Mouse (Mus musculus) MEL (cell line): ENCODE results near the gene Yipf3. TPM values are rescaled to one million over a fixed set of nuclear protein-coding genes. Genes with fewer than 3 reads are reported as not detected.

Source experiments
- DNase-seq: peaks from one replicate; pipeline ENCODE4 v3.0.0; 2011; ENCODE audit warnings: low read depth, low spot score
- H3K27ac ChIP-seq: 2 replicates; pipeline ENCODE4 v1.5.1; 2012; ENCODE audit warnings: low read depth, mild to moderate bottlenecking, control low read depth, low read length, moderate library complexity; ENCODE audit not compliant: control insufficient read depth
- H3K27me3 ChIP-seq, 2 experiments: fragments of 150-350 bp in 1 of 2; sonication (generic) in 1 of 2; 2 replicates each; pipeline ENCODE4 v1.6.1; 2012; ENCODE audit warnings: low read length in 2 of 2, mild to moderate bottlenecking in 2 of 2, improper control_type of control experiment in 1 of 2, moderate library complexity in 1 of 2; ENCODE audit not compliant: insufficient read depth in 2 of 2, control insufficient read depth in 1 of 2
- H3K36me3 ChIP-seq, 2 experiments: 2 replicates each; pipeline ENCODE4 v1.6.1; 2012 to 2014; ENCODE audit warnings: low read length in 2 of 2, improper control_type of control experiment in 1 of 2, inconsistent platforms in 1 of 2, mild to moderate bottlenecking in 1 of 2; ENCODE audit not compliant: insufficient read depth in 2 of 2, control insufficient read depth in 1 of 2
- H3K4me1 ChIP-seq, 2 experiments: fragments of 150-350 bp in 1 of 2; sonication (generic) in 1 of 2; 2 replicates each; pipeline ENCODE4 v1.6.1; 2012; ENCODE audit warnings: low read length in 2 of 2, improper control_type of control experiment in 1 of 2, mild to moderate bottlenecking in 1 of 2; ENCODE audit not compliant: insufficient read depth in 2 of 2, control insufficient read depth in 1 of 2
- H3K4me3 ChIP-seq, 2 experiments: fragments of 150-350 bp in 1 of 2; sonication (generic) in 1 of 2; 2 replicates each; pipeline ENCODE4 v1.5.1; 2012; ENCODE audit warnings: low read depth in 2 of 2, low read length in 2 of 2, mild to moderate bottlenecking in 2 of 2, moderate library complexity in 2 of 2, control low read depth in 1 of 2, improper control_type of control experiment in 1 of 2; ENCODE audit not compliant: control insufficient read depth in 1 of 2, insufficient read depth in 1 of 2
- H3K79me2 ChIP-seq: 2 replicates; pipeline ENCODE4 v1.6.1; 2012; ENCODE audit warnings: mild to moderate bottlenecking, low read length, moderate library complexity; ENCODE audit not compliant: control insufficient read depth, poor library complexity, insufficient read depth
- H3K9ac ChIP-seq: 2 replicates; pipeline ENCODE4 v1.6.1; 2012; ENCODE audit warnings: low read depth, mild to moderate bottlenecking, control low read depth, low read length, moderate library complexity; ENCODE audit not compliant: control insufficient read depth, poor library complexity, severe bottlenecking
- H3K9me3 ChIP-seq: fragments of 150-350 bp; sonication (generic); replicated peaks from 2 replicates; pipeline ENCODE4 v1.6.1; 2012; ENCODE audit warnings: mild to moderate bottlenecking, low read length, improper control_type of control experiment, moderate library complexity; ENCODE audit not compliant: insufficient read depth
- CTCF ChIP-seq, 3 experiments: IDR thresholded peaks in 2 of 3; conservative IDR thresholded peaks in 1 of 3; 2 replicates each; pipeline ENCODE4 v1.5.1; 2011 to 2012; ENCODE audit warnings: low read length in 3 of 3, low read depth in 2 of 3, mild to moderate bottlenecking in 2 of 3, improper control_type of control experiment in 1 of 3, inconsistent platforms in 1 of 3, mixed read lengths in 1 of 3, moderate library complexity in 1 of 3; ENCODE audit not compliant: control insufficient read depth in 1 of 3, insufficient read depth in 1 of 3, poor library complexity in 1 of 3, severe bottlenecking in 1 of 3
- E2F4 ChIP-seq: IDR thresholded peaks from 2 replicates; pipeline ENCODE4 v1.6.1; 2011; ENCODE audit warnings: low read depth, low read length, improper control_type of control experiment, borderline replicate concordance
- ELF1 ChIP-seq: IDR thresholded peaks from 2 replicates; pipeline ENCODE4 v1.6.1; 2014; ENCODE audit warnings: low read depth, mild to moderate bottlenecking, inconsistent platforms, low read length, improper control_type of control experiment, moderate library complexity
- EP300 ChIP-seq, 2 experiments: IDR thresholded peaks; 2 replicates each; pipeline ENCODE4 v1.6.1; 2011; ENCODE audit warnings: improper control_type of control experiment in 2 of 2, low read length in 2 of 2, low read depth in 1 of 2, mild to moderate bottlenecking in 1 of 2
- GABPA ChIP-seq: IDR thresholded peaks from 2 replicates; pipeline ENCODE4 v1.6.1; 2012; ENCODE audit warnings: low read depth, mild to moderate bottlenecking, inconsistent platforms, low read length, improper control_type of control experiment, moderate library complexity
- GATA1 ChIP-seq: IDR thresholded peaks from 2 replicates; pipeline ENCODE4 v1.6.1; 2011; ENCODE audit warnings: low read depth, low read length, improper control_type of control experiment
- HCFC1 ChIP-seq: IDR thresholded peaks from 2 replicates; pipeline ENCODE4 v1.6.1; 2012; ENCODE audit warnings: low read depth, mild to moderate bottlenecking, inconsistent platforms, low read length, improper control_type of control experiment, moderate library complexity
- MAFK ChIP-seq: IDR thresholded peaks from 2 replicates; pipeline ENCODE4 v1.6.1; 2011; ENCODE audit warnings: low read depth, mild to moderate bottlenecking, low read length, improper control_type of control experiment, borderline replicate concordance
- MAX ChIP-seq: IDR thresholded peaks from 2 replicates; pipeline ENCODE4 v1.6.1; 2011; ENCODE audit warnings: low read length, improper control_type of control experiment
- MEF2A ChIP-seq: IDR thresholded peaks from 2 replicates; pipeline ENCODE4 v1.6.1; 2014; ENCODE audit warnings: low read depth, mild to moderate bottlenecking, inconsistent platforms, low read length, improper control_type of control experiment; ENCODE audit not compliant: poor library complexity, insufficient replicate concordance, severe bottlenecking; ENCODE audit errors: extremely low read depth
- MXI1 ChIP-seq: IDR thresholded peaks from 2 replicates; pipeline ENCODE4 v1.6.1; 2011; ENCODE audit warnings: mild to moderate bottlenecking, low read depth, low read length, improper control_type of control experiment
- MYC ChIP-seq: IDR thresholded peaks from 2 replicates; pipeline ENCODE4 v1.6.1; 2011; ENCODE audit warnings: low read depth, mild to moderate bottlenecking, low read length, improper control_type of control experiment, moderate library complexity
- NELFE ChIP-seq: IDR thresholded peaks from 2 replicates; pipeline ENCODE4 v1.6.1; 2011; ENCODE audit warnings: low read depth, low read length, improper control_type of control experiment
- NRF1 ChIP-seq: IDR thresholded peaks from 2 replicates; pipeline ENCODE4 v1.6.1; 2014; ENCODE audit warnings: low read depth, mild to moderate bottlenecking, inconsistent platforms, low read length, improper control_type of control experiment, moderate library complexity; ENCODE audit not compliant: poor library complexity, insufficient read depth, severe bottlenecking
- POLR2A ChIP-seq, 2 experiments: IDR thresholded peaks; 2 replicates each; pipeline ENCODE4 v1.6.1; 2011 to 2012; ENCODE audit warnings: low read length in 2 of 2, mild to moderate bottlenecking in 2 of 2, control low read depth in 1 of 2, improper control_type of control experiment in 1 of 2, low read depth in 1 of 2, moderate library complexity in 1 of 2; ENCODE audit not compliant: control insufficient read depth in 1 of 2, insufficient read depth in 1 of 2, poor library complexity in 1 of 2
- POLR2AphosphoS2 ChIP-seq: IDR thresholded peaks from 2 replicates; pipeline ENCODE4 v1.6.1; 2011; ENCODE audit warnings: low read length, improper control_type of control experiment
- RAD21 ChIP-seq: IDR thresholded peaks from 2 replicates; pipeline ENCODE4 v1.6.1; 2011; ENCODE audit warnings: mild to moderate bottlenecking, low read depth, low read length, improper control_type of control experiment
- RCOR1 ChIP-seq: IDR thresholded peaks from 2 replicates; pipeline ENCODE4 v1.6.1; 2012; ENCODE audit warnings: low read depth, mild to moderate bottlenecking, inconsistent platforms, low read length, improper control_type of control experiment
- SIN3A ChIP-seq: IDR thresholded peaks from 2 replicates; pipeline ENCODE4 v1.6.1; 2012; ENCODE audit warnings: low read length, improper control_type of control experiment, inconsistent platforms
- SMC3 ChIP-seq: IDR thresholded peaks from 2 replicates; pipeline ENCODE4 v1.6.1; 2011; ENCODE audit warnings: low read depth, low read length, improper control_type of control experiment
- TAL1 ChIP-seq: IDR thresholded peaks from 2 replicates; pipeline ENCODE4 v1.6.1; 2012; ENCODE audit warnings: mild to moderate bottlenecking, inconsistent platforms, low read length, moderate library complexity, mixed read lengths
- TCF12 ChIP-seq: IDR thresholded peaks from 2 replicates; pipeline ENCODE4 v1.6.1; 2014; ENCODE audit warnings: low read depth, mild to moderate bottlenecking, inconsistent platforms, low read length, improper control_type of control experiment, moderate library complexity
- USF2 ChIP-seq, 2 experiments: IDR thresholded peaks; 2 replicates each; pipeline ENCODE4 v1.6.1; 2011 to 2012; ENCODE audit warnings: improper control_type of control experiment in 2 of 2, low read length in 2 of 2, borderline replicate concordance in 1 of 2, inconsistent platforms in 1 of 2, low read depth in 1 of 2, mild to moderate bottlenecking in 1 of 2; ENCODE audit not compliant: insufficient read depth in 1 of 2
- ZC3H11A ChIP-seq: IDR thresholded peaks from 2 replicates; pipeline ENCODE4 v1.6.1; 2012; ENCODE audit warnings: low read depth, mild to moderate bottlenecking, inconsistent platforms, low read length, improper control_type of control experiment
- ZKSCAN1 ChIP-seq: IDR thresholded peaks from 2 replicates; pipeline ENCODE4 v1.6.1; 2012; ENCODE audit warnings: low read depth, mild to moderate bottlenecking, inconsistent platforms, low read length, improper control_type of control experiment, moderate library complexity
- ZMIZ1 ChIP-seq: IDR thresholded peaks from 2 replicates; pipeline ENCODE4 v1.6.1; 2012; ENCODE audit warnings: low read depth, mild to moderate bottlenecking, inconsistent platforms, low read length, improper control_type of control experiment, moderate library complexity
- ZNF384 ChIP-seq: IDR thresholded peaks from 2 replicates; pipeline ENCODE4 v1.6.1; 2012; ENCODE audit warnings: low read depth, mild to moderate bottlenecking, inconsistent platforms, low read length, improper control_type of control experiment
- polyA plus RNA-seq, 2 experiments: library from polyadenylated mRNA; stranded (reverse) in 1 of 2; unstranded in 1 of 2; fragments of >175 nt in 1 of 2; fragments of >200 nt in 1 of 2; gene quantifications; 2 replicates each; pipeline versions ENCODE4 v1.2.1 to v1.2.4; 2012; ENCODE audit warnings: low replicate concordance in 2 of 2, low read depth in 1 of 2; ENCODE audit not compliant: insufficient read length in 2 of 2, insufficient read depth in 1 of 2, missing spikeins in 1 of 2
- total RNA-seq: library from RNA; depleted of rRNA; stranded (reverse); fragments of 300-350 nt; gene quantifications from 2 replicates; pipeline ENCODE4 v1.2.3, GENCODE M21; 2012

Yipf3 gene
- total and polyA plus RNA-seq, 3 experiments: 18.9 to 86.5 TPM; not detected in 1

GRCm38 (mm10) chr17:46251174-46251573 lies 3.3 kb downstream of the Yipf3 start:
- Histone ChIP-seq H3K9me3 (no peaks in the 10 kb centered on the region), H3K27me3 (no peaks in the 10 kb centered on the region), H3K27ac (no peak overlapping the region), H3K4me1 (peaks cover 0 to 20% of the 10 kb centered on the region in 2 experiments; a peak in 2 of 4 replicates), H3K9ac (no peak overlapping the region), H3K4me3 (no peak overlapping the region), H3K79me2 (peaks cover 27% of the 10 kb centered on the region), H3K36me3 (peaks cover 2 to 12% of the 10 kb centered on the region in 2 experiments; a peak in 2 of 4 replicates)
- no peak for TF ChIP-seq ZMIZ1
- peak in 1 of 3 experiments; percentile 23; a peak in 1 of 6 replicates for TF ChIP-seq CTCF (IDR thresholded peaks at IDR 0.05 in 2 of 3, conservative IDR thresholded peaks at IDR 0.05 in 1 of 3; ENCODE audit: control insufficient read depth in 1 of 3, insufficient read depth in 1 of 3, low read depth in 2 of 3, low read length in 3 of 3, poor library complexity in 1 of 3, severe bottlenecking in 1 of 3)
- no peak for DNase-seq

GRCm38 (mm10) chr17:46252571-46253451 lies 4.9 kb downstream of the Yipf3 start:
- Histone ChIP-seq H3K9ac (peak overlapping the region; percentile 55), H3K4me3 (peak overlapping the region; percentile 64 to 66), H3K4me1 (peaks cover 0 to 15% of the 10 kb centered on the region in 2 experiments; a peak in 2 of 4 replicates), H3K27ac (peak overlapping the region; percentile 8; the same call in 1 of the 2 replicates), H3K79me2 (peaks cover 13% of the 10 kb centered on the region), H3K27me3 (no peaks in the 10 kb centered on the region), H3K9me3 (no peaks in the 10 kb centered on the region), H3K36me3 (peaks cover 0 to 4% of the 10 kb centered on the region in 2 experiments; a peak in 2 of 4 replicates)
- peak; percentile 84 for DNase-seq
- no peak for TF ChIP-seq NRF1
- no peak for TF ChIP-seq MEF2A
- TF ChIP-seq ZNF384: peak; percentile 84
- no peak for TF ChIP-seq USF2 (IDR thresholded peaks at IDR 0.05; ENCODE audit: borderline replicate concordance in 1 of 2, insufficient read depth in 1 of 2, low read depth in 1 of 2, low read length in 2 of 2)
- peak; percentile 35 for TF ChIP-seq RAD21
- no peak for TF ChIP-seq GATA1
- no peak; the same call in 1 of the 2 replicates for TF ChIP-seq MAX
- no peak for TF ChIP-seq E2F4
- peak; percentile 35 for TF ChIP-seq ZC3H11A
- TF ChIP-seq ZKSCAN1: 0 out of 2 replicates have a peak, but pooled peaks have one; percentile 11
- peak; percentile 69; the same call in 1 of the 2 replicates for TF ChIP-seq MXI1
- TF ChIP-seq ELF1: no peak
- peak; percentile 53 for TF ChIP-seq SMC3
- TF ChIP-seq RCOR1: no peak
- no peak for TF ChIP-seq POLR2AphosphoS2
- no peak for TF ChIP-seq NELFE
- TF ChIP-seq TAL1: no peak
- TF ChIP-seq CTCF (IDR thresholded peaks at IDR 0.05 in 2 of 3, conservative IDR thresholded peaks at IDR 0.05 in 1 of 3; ENCODE audit: control insufficient read depth in 1 of 3, insufficient read depth in 1 of 3, low read depth in 2 of 3, low read length in 3 of 3, poor library complexity in 1 of 3, severe bottlenecking in 1 of 3): peak; percentile 71 to 74 (median 72)
- TF ChIP-seq POLR2A (IDR thresholded peaks at IDR 0.05; ENCODE audit: control insufficient read depth in 1 of 2, insufficient read depth in 1 of 2, low read depth in 1 of 2, low read length in 2 of 2, poor library complexity in 1 of 2): peak in 1 of 2 experiments; percentile 53; a peak in 2 of 4 replicates
- no peak for TF ChIP-seq GABPA
- TF ChIP-seq HCFC1: 0 out of 2 replicates have a peak, but pooled peaks have one; percentile 32
- TF ChIP-seq MAFK: no peak
- 0 out of 2 replicates have a peak, but pooled peaks have one; percentile 12 for TF ChIP-seq MYC
- no peak for TF ChIP-seq EP300 (IDR thresholded peaks at IDR 0.05; ENCODE audit: low read depth in 1 of 2, low read length in 2 of 2)
- TF ChIP-seq TCF12: no peak
- TF ChIP-seq SIN3A: peak; percentile 63
